Mouse (Mus musculus) Patski (cell line): ENCODE results near the gene Gm5565. TPM values are rescaled to one million over a fixed set of nuclear protein-coding genes. Genes with fewer than 3 reads are reported as not detected.
"Not testable (repeated sequence)": the region's sequence is repeated elsewhere in the genome, so short reads cannot be mapped to it uniquely, and the experiment has no call there.

Source experiments
- ATAC-seq: fragments of 100-300 bp; one replicate; pipeline ENCODE4 v1.8.0; 2021
- CTCF ChIA-PET: fragments of 350-600 bp; sonication (Branson Sonifier 250); formaldehyde crosslinking; loops from one replicate; lab custom pipeline; 2022; ENCODE audit warnings: inconsistent platforms; lab: Charles Lee
- POLR2A ChIA-PET: fragments of 350-600 bp; sonication (Branson Sonifier 250); formaldehyde crosslinking; loops from one replicate; lab custom pipeline; 2022; ENCODE audit warnings: antibody characterized with exemption, inconsistent platforms; lab: Charles Lee
- DNase-seq: peaks from one replicate; pipeline ENCODE4 v3.0.0-alpha.2; 2011; ENCODE audit warnings: low read depth, low spot score
- H3K27me3 ChIP-seq: fragments of 371-371 bp; one replicate; pipeline ENCODE4 v1.5.1; 2021
- CTCF ChIP-seq: fragments of 100-300 bp; IDR thresholded peaks from one replicate; pipeline ENCODE4 v1.5.1; 2021
- in situ Hi-C: fragments of 300-500 bp; cut with MboI; formaldehyde crosslinking; loops from 3 replicates; pipeline ENCODE4 v1.11.1; 2018; ENCODE audit warnings: low pct_unique_long_range_greater_than_20kb, mixed read lengths
- polyA plus RNA-seq: library from polyadenylated mRNA; unstranded; gene quantifications from one replicate; pipeline ENCODE4 v1.2.3, GENCODE M21; 2021

Gene Gm5565
- not detected for polyA plus RNA-seq

GRCm38 (mm10) chr5:146160439-146160838 lies at the start of gene Gm5565:
TSS of gene Gm5565 (minus strand) at chr5:146160539.
- CTCF ChIA-PET, ATAC-seq, POLR2A ChIA-PET, in situ Hi-C loops, H3K27me3 ChIP-seq, DNase-seq: not testable (repeated sequence)

GRCm38 (mm10) chr5:146205537-146205936 lies 45.2 kb upstream of the Gm5565 start:
- peak; percentile 77 for ATAC-seq
- CTCF ChIA-PET: interaction anchor here (0.9 to 2.0 kb wide), 4 partner anchors 8 to 22 kb away, joined by 3 to 6 read pairs (median 4); no protein-coding TSS in a partner anchor
- TF ChIP-seq CTCF: no peak
- in situ Hi-C loops: no loop called here
- no peaks in the 10 kb centered on the region for H3K27me3 ChIP-seq
- POLR2A ChIA-PET: interaction anchor here (1.5 kb wide), 1 partner anchor 10 kb away, joined by 3 read pairs; no protein-coding TSS in a partner anchor
- peak; percentile 31 for DNase-seq

- TF ChIP-seq CTCF: no peak
- in situ Hi-C loops: no loop called here
- no peak for ATAC-seq
- no peaks in the 10 kb centered on the region for H3K27me3 ChIP-seq
- ChIA-PET CTCF (interaction anchor here (1.0 kb wide), 1 partner anchor 127 kb away, joined by 3 read pairs; no protein-coding TSS in a partner anchor), POLR2A (interaction anchor here (0.5 kb wide), 1 partner anchor 690 kb away, joined by 3 read pairs; no protein-coding TSS in a partner anchor)
- no peak for DNase-seq
Measured at GRCm38 (mm10) chr5:146203921-146204320, 43.6 kb upstream of the Gm5565 start.

GRCm38 (mm10) chr5:146200580-146200979 lies 40.2 kb upstream of the Gm5565 start:
- ChIA-PET CTCF (no interaction called here), POLR2A (no interaction called here)
- no peaks in the 10 kb centered on the region for H3K27me3 ChIP-seq
- TF ChIP-seq CTCF: peak; percentile 46
- ATAC-seq (no peak), DNase-seq (no peak)
- in situ Hi-C loops: no loop called here

DNA sequence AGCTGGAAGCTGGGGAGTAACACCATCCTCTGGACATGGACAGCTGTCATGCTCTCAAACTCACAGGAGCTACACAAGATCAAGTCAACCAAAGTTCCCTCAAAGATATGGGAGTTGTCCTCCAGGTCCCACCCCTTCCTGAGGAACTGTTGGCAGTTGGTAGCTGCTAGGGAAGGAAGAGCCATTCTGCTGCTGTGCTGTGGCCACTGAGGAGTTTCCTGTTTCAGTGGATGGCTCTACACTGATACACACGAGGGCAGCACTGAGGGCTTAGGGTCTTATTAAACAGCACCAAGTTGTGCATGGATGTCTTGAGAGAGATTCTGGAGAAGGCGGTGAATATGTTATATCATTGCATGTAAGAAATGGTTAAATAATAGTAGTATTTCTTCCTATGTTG lies 39.2 kb upstream of the Gm5565 start:
- in situ Hi-C loops: loop anchor here (25.0 kb wide), 1 partner anchor 263 kb away; no protein-coding TSS in a partner anchor
- POLR2A ChIA-PET: no interaction called here
- no peak for DNase-seq
- CTCF ChIA-PET: interaction anchor here (1.0 kb wide), 1 partner anchor 182 kb away, joined by 3 read pairs; no protein-coding TSS in a partner anchor
- no peak for ATAC-seq
- H3K27me3 ChIP-seq: no peaks in the 10 kb centered on the region
- TF ChIP-seq CTCF: no peak

GRCm38 (mm10) chr5:146199073-146199472 lies 38.7 kb upstream of the Gm5565 start:
- no peaks in the 10 kb centered on the region for H3K27me3 ChIP-seq
- no peak for ATAC-seq
- CTCF ChIA-PET: interaction anchor here (0.8 to 1.0 kb wide), 2 partner anchors 18 to 183 kb away, joined by 3 read pairs; no protein-coding TSS in a partner anchor
- in situ Hi-C loops: loop anchor here (25.0 kb wide), 1 partner anchor 263 kb away; no protein-coding TSS in a partner anchor
- no peak for DNase-seq
- TF ChIP-seq CTCF: no peak
- POLR2A ChIA-PET: no interaction called here

DNA sequence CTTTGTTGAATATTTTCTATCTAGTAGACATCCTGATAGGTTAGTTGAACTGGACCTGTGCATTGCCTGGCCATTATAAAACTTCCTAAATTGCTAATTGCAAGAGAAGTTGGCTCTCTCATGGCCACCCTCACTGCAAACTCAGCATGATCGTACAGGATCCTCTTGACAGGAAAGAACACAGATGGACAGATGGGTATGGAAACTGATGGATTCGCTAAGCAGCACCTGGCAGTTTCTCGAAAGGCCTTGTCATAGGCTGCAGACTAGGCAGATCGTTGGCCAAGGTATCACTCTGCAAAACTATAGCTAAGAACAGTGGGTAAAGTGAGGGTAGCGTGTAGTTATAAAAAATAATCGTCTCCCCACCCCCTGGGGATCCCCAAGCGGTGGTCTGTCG lies 33.0 kb upstream of the Gm5565 start:
- no peak for ATAC-seq
- H3K27me3 ChIP-seq: no peaks in the 10 kb centered on the region
- ChIA-PET CTCF (interaction anchor here (1.3 kb wide), 1 partner anchor 108 kb away, joined by 3 read pairs; no protein-coding TSS in a partner anchor), POLR2A (no interaction called here)
- in situ Hi-C loops: loop anchor here (5.0 to 25.0 kb wide), 2 partner anchors 109 to 269 kb away; no protein-coding TSS in a partner anchor
- no peak for DNase-seq
- no peak for TF ChIP-seq CTCF

- ATAC-seq (no peak), DNase-seq (no peak)
- ChIA-PET CTCF (no interaction called here), POLR2A (no interaction called here)
- in situ Hi-C loops: loop anchor here (5.0 to 25.0 kb wide), 2 partner anchors 112 to 272 kb away; no protein-coding TSS in a partner anchor
- no peak for TF ChIP-seq CTCF
- H3K27me3 ChIP-seq: no peaks in the 10 kb centered on the region
Measured at GRCm38 (mm10) chr5:146190501-146191269, 30.3 kb upstream of the Gm5565 start.

DNA sequence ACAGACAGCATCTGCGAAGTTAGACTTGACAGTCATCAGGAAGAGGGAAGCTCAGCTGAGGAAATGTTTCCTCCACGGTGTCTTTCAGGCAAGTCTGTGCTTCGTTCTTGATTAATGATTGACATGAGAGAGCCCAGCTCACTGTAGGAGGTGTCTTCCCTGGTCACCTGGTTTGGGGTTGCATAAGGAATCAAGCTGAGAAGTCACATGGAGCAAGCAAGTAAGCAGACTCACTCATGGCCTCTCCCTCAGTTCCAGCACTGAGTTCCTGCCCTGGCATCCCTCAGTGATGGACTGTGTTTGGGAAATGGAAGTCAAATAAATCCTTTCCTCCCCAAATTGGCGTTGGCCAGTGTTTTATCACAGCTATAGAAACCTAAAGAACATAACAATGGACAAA lies 29.8 kb upstream of the Gm5565 start:
- no peak for TF ChIP-seq CTCF
- CTCF ChIA-PET: no interaction called here
- POLR2A ChIA-PET: no interaction called here
- no peaks in the 10 kb centered on the region for H3K27me3 ChIP-seq
- in situ Hi-C loops: loop anchor here (5.0 to 25.0 kb wide), 2 partner anchors 112 to 272 kb away; no protein-coding TSS in a partner anchor
- no peak for DNase-seq
- ATAC-seq: no peak

DNA sequence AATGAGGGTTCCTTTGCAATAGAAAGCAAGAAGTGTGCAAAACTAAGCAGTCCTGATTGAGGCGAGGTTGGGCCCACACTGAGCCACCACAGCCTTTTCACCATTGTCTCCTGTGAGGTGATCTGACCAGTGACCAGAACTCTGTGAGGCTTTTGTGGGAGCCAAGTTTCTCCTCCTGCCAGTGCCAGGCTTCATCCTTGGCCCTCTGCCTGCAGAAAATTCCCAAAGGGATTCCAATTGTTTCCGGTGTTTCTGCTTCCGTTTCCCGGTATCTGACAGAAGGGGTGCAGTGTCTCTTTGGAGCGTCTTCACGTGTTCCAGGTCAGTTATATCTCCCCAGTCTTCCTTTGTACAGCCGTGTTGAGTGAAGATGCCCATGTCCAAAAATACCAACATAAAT lies 28.4 kb upstream of the Gm5565 start:
- in situ Hi-C loops: loop anchor here (25.0 kb wide), 1 partner anchor 274 kb away; no protein-coding TSS in a partner anchor
- ChIA-PET POLR2A (no interaction called here), CTCF (interaction anchor here (0.7 to 1.2 kb wide), 3 partner anchors 78 to 122 kb away, joined by 3 to 4 read pairs (median 3); no protein-coding TSS in a partner anchor)
- H3K27me3 ChIP-seq: peaks cover 1% of the 10 kb centered on the region
- no peak for TF ChIP-seq CTCF
- ATAC-seq (no peak), DNase-seq (no peak)
